Mouse (Mus musculus): ENCODE measurements at regions not wholly inside any gene's neighbourhood (a gene's known extent, or its start where the extent isn't known, plus 50 kb on each side); places are given as distances from the start of the nearest gene placed in this dataset.

DNA sequence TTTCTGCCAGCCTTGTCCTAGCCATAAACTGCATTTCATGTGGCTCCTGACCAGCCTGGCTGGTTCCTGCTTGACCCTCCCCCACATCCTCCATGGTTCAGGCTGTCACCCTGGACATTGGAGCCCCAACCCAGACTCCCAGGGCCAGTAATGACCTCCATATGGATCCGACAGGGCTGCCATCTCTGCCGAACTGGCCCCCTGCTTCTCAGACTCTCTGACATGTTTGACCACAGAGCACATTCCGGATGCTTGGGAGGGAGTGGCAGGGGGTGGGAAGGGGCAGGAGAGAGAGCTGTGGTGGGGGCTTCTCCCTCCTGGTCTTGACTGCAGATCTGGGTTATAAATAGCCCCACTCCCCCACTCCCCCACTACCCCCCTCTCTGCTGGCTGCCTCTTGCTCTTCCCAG lies 59.0 kb upstream of the Actrt2 start:
- no peak for DNase-seq (ENCODE audit: low read depth, low spot score)

DNA sequence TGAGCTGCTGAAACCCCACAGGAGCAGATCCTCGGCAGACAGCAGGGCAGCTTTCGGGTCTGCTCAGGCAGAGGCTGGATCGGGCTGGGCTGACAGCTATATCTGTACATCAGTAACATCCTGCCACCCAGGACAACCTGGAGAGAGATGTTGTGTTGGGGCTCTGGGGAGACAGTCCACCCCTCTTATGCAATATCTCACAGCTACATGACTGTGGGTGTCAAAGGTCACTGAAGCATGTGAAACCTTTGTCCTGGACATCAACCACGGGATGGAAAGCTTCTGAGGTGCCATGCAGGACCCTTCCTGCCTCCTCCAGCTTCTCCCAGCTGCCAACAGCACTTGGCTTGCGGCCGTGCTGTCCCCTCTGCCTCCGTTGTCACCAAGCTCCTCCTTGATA lies 60.3 kb upstream of the Actrt2 start:
- no peak for DNase-seq (ENCODE audit: low read depth, low spot score)

DNA sequence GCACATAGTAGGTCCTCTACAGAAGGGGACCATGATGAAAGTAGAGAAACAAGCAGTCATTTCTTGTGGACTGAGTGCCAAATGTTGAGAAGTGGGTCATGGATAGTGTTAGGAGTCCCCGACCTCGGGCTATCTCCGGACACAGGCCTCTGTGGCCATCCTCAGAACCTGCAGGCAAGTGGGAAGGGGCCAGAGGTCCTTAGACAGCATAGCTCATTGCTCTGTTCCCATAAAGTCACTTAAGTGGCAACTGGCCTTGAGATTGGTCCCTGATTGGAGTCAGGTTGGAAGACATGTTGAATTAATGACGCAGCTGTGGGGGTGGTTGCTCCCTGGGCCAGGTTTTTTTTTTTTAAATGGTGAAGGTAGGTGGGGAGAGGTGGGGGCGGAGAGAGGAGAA lies 63.0 kb upstream of the Actrt2 start:
- DNase-seq (ENCODE audit: low read depth, low spot score), result no peak

DNA sequence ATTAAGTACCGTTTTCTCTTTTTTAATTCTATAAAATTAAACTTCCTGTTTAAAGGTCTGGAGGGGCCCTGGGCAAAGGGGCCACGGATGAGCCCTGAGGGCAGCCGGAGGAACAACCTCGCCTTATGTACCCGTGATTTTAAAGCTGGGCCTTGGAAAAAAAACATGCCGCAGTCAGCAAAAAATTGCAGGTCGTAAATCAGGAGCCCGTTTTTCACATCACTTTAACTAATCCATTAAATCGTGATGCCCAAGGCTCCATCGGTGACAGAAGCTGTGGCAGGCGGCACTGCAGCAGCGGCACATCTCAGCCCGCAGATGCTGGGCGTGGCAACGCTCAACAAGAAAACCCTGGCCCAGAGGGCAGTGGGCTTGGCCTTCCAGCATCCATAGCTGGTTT lies 63.7 kb upstream of the Actrt2 start:
- DNase-seq (ENCODE audit: low read depth, low spot score), result no peak

DNA sequence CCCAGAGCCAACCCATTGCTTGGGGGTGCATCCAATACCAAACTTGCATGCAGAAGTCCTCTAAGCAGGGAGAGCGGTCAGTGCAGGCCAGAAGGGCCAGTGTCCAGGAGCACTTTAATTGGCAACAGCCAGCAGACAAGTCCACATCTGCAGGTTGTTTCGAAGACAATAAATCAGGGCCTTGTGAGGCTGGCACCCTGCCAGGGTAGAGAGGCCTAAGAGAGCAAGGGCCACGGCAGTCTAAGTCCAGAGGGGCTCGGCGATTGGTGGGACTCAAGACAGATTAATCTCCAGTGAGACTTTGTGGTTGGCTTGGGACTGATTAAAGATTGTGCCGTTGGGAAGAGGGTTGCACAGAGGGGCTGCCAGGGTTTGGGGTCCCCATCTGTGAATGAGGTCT lies 68.4 kb upstream of the Actrt2 start:
- no peak for DNase-seq (ENCODE audit: low read depth, low spot score)

DNA sequence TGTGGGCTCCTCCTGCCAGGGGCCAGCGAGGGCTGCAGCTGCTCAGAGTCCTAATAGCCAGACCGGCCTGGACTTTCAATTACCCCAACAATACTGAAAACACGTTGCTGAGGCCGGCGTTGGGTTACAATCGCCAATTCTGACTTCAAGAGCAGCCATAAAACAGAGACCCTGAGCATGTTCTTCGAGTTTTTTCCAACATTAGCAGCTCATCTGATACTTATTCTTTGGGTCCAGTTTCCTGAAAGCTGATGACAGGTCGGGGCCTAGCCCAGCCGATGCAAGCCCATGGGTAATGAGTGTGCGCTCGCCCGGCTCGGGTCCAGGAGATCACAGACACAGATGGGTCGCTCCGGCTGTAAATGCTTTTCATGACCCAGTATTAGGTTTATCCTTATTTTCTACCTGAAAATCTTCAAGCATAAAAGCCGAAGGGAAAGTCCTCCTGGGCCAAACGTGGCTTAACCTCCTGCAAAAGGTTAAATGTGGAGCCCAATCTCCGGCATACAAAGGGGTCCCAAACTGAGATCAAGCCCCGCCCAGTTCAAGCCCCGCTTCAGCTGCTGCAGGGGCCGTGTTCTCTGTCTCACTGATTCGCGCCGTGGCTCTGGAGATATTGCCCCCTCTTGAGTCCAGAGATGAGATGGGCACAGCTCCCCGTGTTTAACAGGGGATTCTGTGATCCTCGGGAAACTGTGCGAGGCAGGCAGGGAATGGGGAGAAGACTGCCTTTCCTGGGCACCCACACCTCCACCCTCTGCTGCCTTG lies 73.6 kb upstream of the Actrt2 start:
- DNase-seq (ENCODE audit: low read depth, low spot score), result peak; percentile 52

DNA sequence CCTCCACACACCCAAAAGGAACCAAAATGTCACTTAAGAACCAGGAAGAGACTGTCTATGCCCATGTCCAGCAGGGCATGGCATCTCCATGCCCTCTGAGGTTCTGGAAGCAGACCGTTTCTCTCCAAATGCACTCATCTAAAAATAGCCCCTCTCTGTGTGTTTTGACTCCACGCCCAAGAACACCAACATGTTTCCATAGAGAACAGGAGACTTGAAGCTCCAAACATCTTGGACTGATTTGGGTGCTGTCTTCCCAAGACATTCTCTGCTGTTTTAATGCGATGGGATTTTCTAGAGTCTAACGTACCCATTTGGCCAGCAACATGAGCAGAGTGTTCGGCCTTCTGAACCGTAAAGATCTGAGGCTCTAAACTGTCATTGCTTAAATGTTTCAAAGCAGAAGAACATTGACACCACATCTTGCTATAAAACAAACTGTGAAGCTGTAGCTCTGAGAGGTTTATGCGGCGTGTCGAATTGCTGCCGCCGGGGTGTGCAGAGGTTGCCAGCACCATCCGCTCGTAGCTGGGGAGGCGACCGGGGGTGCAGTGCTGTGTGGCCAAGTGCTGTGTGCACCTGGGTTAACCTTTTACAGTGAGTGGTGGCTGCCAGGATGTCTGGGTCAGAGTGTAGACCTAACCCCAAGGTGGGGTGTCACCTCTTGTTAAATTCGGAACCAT lies 78.8 kb upstream of the Actrt2 start:
- DNase-seq (ENCODE audit: low read depth, low spot score), result no peak

DNA sequence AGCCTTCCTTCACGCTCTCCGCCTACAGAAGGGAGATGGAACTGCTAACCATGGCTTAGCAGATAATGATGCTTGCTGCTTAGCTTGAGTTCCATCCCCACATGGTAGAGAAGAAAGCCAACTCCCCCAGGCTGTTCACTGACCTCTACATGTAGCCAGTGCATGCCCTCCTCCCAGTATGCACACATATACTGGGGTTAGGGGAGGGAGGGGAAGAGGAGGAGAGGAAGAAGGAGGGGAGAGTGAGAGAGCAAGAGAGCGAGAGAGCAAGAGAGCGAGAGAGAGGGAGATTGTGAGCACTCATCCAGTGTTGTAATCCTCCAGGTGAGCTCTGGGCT lies 79.3 kb upstream of the Actrt2 start:
- DNase-seq (ENCODE audit: low read depth, low spot score), result no peak

DNA sequence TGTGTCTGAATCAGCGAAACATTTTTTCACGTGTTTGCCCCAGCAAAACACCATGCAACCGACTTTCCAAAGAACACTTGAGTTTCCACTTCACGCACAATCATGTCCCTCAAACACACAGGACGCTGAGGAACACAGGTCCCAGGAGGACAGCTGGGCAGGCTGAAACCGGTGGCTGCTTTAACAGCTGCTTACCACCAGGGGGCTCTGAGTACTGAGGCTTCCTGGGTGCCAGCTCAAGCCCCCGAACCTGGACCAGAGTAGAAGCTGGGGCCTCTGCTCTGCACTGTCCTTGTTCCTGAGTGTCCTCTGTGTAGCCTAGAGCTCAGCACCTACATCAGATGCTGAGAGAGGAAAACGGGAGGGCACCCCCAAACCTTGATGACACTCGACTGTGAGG lies 81.5 kb upstream of the Actrt2 start:
- peak; percentile 23 for DNase-seq (ENCODE audit: low read depth, low spot score)

DNA sequence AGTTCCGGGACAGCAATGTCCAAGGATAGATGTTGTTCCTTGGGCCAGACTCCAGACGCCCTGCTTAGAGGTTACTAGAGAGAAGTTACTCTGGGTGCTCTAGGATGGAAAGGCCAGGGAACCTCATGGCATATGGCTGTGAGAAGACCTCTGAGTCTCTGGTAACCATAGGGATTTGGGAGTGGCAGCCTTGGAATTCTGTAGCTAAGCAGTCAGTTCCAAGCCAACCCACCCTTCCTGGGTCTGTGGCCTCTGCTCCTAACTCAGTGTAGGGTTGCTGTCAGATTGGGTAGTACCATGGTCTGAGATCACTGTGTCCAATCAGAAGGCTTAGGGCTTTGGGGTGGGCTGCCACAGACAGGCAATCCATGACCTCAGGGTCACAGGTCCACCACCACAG lies 82.3 kb upstream of the Actrt2 start:
- peak; percentile 28 for DNase-seq (ENCODE audit: low read depth, low spot score)

DNA sequence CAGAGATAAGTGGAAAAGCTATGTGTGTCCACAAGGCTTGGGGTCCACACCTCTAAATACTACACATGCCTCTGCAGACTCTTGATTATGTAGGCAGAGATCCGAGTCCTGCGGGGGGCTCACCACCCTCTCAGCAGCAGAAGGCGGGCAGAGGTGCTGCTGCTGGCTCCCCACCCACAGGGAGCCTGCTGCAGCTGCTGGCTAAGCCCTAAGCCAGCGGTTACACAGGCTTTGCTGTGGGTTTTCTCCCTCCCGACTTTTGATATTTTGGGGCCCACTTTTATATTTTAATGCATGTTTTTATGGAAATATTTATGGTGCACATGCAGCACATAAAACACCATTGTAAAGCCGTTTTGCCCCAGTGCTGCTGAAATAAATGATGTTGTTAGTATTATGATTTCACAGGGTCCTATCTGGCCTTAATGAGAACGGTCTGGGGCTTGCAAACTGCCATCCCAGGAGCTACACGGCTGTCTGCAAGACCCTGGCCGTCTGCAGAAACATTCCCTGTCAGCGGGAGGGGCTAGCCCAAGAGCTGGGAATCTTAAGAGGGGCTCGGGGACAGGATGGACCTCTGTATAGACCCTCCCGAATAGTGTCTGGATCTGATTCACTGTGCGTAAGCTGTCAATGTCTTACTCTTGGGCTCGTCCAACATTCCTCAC lies 82.9 kb upstream of the Actrt2 start:
- DNase-seq (ENCODE audit: low read depth, low spot score), result no peak

DNA sequence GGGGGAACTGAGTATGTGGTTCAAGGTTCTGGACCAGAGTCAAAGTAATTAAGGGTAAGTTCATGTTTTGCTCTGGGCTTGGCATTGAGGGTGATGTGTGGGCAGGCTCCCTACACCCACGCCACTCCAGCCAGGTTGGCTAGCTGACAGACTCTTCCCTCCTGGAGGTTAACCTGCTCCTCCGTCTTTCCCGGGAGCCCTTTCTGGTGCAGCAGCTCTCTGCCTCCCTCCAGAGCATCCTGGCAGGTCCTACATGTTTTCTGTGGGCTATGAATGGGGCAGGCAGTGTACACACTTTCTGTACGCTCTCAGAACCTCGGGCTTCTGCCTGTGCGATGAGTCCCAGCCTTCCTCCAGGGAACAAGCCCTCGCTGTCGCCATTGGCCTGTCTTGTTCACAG lies 82.8 kb upstream of the Ttc34 start:
- peak; percentile 23 for DNase-seq (ENCODE audit: low read depth, low spot score)

DNA sequence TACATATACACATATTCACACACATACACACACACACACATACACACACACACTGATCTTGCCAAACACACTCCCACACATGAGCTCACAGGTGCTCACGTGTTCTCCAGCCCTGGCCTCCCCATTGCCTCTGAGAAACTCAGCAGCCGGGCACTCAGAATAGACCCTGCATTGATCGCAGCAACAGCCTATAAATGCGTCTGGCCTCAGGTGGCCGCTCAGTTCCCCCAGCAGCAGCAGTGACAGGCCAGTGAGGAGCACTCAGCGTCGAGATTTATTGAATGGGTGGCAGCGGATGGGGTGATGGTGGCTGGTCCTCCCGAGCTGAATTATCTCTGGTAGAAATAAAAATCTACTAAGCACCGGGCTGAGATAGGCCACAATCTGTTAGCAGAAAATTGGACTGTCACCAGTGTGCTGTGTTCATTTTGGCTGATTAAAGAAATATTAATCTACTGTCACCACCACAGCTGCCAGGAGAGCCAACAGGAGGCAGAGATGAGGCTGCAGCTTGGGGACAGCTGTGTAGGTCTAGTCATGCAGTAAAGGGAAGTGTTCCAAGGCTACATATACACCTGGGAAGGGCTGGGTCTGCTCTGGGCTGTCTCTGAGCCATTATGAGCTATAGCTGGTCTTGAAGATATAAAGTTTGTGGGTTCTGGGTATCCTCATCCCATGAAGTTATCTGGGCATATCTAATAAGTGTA lies 80.4 kb upstream of the Ttc34 start:
- DNase-seq (ENCODE audit: low read depth, low spot score), result no peak

DNA sequence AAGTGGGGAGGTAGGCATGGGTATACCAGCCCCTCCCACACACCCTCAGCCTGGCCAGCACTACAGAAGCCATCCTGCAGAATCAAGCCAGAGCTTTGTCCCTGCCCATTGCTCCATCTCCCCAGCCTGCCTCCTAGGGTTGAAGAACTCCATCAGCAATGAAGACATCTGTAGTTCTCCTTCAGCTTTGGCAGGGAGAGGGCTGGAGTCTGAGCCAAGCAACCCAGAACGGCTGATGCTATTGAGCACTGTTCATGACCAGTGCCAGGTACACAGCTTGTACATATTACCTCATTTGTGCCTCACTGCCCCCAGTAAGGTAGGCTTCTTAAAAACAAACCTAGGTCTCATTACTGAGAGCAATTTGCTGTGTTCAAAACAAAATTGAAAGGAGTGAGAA lies 77.4 kb upstream of the Ttc34 start:
- no peak for DNase-seq (ENCODE audit: low read depth, low spot score)

DNA sequence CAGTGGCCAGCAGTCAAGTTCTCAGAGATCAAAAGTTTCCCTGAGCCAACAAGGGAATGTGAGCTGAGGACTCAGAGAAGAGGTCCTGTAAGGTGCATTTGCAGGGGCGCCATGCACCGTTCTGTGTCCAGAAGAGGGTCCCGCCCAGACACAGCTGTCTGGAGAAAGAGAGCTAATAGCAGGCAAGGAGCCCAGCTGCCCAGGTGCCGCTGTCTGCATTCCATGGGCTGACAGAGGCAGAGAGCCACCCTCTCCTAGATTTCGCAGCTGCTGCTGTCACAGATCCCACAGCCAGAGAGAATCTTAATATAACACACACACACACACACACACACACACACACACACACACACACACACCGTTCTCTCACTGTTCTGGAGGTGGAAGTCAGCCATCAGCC lies 73.0 kb upstream of the Ttc34 start:
- no peak for DNase-seq (ENCODE audit: low read depth, low spot score)

DNA sequence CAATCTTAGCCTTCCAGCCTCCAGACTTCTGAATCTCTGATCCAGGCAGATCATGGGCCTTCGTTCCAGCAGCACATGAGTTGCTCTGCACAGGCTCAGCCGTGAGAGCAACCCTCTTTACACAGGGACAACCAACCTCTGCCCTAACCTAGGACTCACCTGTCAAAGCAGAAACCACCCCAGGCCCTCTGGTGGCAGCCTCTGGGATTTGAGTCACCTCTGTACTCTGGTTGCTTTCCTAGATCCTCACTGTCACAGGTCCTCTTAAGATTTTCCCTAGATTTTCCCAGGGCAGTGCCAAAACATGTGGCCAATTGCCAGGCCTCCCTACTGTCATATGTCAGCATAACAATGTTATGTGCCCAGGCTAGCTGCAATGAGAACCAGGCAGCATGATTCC lies 71.1 kb upstream of the Ttc34 start:
- peak; percentile 36 for DNase-seq (ENCODE audit: low read depth, low spot score)

DNA sequence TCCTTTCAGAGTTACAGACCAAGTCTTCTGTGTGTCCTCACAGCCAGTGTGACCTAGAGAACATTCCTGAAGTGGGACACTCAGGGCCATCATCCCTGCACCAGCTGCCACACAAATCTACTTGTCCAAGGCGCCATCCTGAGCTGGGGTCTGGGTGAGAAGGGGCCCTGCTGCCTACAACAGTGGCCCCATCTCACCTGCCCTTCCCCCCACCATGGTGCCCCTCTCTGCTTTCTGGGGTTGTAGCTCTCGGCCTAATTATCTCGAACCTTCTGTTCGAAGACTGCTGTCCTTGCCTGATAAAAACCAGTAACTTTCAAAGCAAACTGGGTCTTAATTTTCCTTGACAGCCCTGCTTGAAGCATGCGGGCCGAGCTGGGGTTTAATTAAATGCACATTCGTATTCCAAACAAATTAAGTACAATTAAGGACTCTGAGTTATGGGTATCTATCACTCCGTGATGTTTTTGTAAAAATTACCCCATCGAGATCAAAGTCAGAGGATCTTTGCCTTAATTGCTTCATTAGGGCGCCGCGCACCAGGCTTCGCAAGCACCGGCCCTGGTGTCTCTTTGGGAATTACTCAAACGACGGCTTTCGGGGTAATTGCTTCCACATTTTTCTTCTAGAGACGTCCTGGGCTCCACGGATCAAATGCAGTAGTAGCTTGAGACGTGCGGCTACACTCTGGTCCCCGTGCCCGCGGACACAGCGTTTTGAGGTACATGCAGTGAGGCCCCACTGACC lies 65.8 kb upstream of the Ttc34 start:
- DNase-seq (ENCODE audit: low read depth, low spot score), result no peak

DNA sequence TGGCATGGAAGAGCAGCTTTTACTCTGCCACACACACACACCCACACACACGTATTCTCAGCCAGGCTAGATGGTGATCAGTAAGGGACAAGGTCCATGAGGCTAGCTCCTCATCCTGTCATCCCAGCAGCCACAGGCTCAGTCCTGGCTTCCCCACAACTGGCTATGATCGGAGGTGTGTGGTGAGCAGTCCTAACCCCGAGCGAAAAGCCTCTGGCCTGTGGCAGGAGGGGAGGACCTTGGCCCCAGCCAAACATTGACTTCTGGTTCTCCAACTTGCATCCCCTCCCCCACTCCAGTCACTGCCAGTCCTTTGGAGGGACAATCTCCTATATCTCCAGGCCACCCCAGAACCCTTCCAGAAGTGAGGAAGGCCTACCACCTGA lies 65.2 kb upstream of the Ttc34 start:
- DNase-seq (ENCODE audit: low read depth, low spot score), result no peak

DNA sequence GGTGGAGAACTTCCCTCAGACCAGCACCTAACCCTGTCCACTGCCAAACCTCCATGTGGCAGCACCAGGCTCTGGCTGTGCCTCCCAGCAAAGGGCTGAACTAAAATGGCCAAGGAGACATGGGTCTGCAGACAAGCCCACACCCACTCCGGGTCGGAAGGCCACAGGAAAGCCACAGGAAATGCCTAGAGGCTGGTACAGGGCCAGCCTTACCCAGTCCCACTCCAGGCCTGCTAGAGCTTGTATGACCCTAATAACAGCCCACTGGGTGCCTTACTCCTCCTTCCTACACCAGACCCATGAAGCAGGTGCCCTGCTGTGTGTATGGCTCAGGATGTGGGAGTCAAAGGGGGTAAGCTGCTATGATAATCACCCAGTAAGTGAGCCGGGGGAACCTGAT lies 63.4 kb upstream of the Ttc34 start:
- DNase-seq (ENCODE audit: low read depth, low spot score), result no peak

DNA sequence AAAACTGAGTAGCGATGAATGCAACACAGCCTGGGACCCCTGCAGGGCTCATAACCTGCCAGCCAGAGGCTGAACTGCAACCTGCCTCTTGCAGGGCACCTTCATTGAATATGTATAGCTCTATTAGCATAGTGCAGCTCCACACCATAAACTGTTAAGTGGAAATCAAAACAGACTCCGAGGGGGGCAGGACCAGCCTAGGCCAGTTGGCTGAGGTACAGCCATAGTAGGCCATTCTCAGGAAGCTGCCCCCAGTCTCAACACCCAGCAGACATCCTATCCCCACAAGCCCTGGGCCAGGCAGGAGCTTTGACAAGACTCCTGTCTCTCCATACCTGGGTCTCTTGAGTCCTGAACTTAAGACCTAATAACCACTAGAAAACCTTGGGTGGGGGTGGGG lies 62.9 kb upstream of the Ttc34 start:
- peak; percentile 39 for DNase-seq (ENCODE audit: low read depth, low spot score)

DNA sequence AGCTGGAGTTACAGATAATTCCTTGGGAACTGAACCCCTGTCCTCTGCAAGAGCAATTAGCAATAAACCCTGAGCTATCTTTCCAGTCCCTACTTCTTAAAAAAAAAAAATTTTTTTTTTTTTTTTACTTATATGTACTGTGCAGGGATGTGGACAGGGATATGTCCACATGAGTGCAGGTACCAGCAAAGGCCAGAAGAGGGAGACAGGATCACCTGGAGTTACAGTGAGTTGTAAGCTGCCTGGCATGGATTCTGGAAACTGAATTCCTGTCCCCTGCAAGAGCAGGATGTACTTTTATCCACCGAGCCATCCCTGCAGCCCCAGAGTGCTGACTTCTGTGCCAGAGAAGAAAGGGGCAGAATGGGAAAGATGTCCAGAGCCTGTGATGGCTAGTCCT lies 58.4 kb upstream of the Ttc34 start:
- DNase-seq (ENCODE audit: low read depth, low spot score), result peak; percentile 63

DNA sequence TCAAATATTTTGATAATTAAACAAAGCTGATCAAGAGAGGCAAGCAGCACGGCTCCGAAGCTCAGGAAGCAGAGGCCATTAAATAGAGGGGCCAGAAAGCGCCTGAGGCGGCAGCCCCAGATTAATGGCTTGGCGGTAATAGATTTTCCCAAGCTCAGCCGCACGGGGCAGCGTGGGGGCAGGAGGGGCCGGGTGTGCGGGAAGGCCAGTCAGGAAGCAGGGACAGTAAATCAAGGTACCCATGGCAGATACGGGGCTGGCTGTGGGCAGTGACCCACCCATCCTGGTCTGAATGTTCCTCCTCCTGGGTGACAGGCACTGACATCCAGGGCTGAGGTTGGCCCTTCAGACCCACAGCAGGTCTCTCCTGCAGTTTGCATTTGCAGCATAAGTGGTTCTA lies 55.9 kb upstream of the Ttc34 start:
- DNase-seq (ENCODE audit: low read depth, low spot score), result no peak

Data from ES-CJ7 (cell line).